Mouse (Mus musculus): ENCODE results near the gene Ppp1r18. TPM values are rescaled to one million over a fixed set of nuclear protein-coding genes. Genes with fewer than 3 reads are reported as not detected.

Gene Ppp1r18
- total RNA-seq, 1 experiment = 29.9 TPM

- in situ Hi-C loops (cut with MboI; ENCODE audit: low sequenced_read_pairs in 2 of 2, unreplicated experiment in 2 of 2) = no loop called here
- no peak overlapping the region for H3K27ac ChIP-seq (ENCODE audit: insufficient read depth, low read depth, low read length, poor library complexity, severe bottlenecking)
Measured at GRCm38 (mm10) chr17:35900636-35901035, 35.2 kb downstream of the Ppp1r18 start.

GRCm38 (mm10) chr17:35903343-35903991, 38.1 kb downstream of the Ppp1r18 start:
- Histone ChIP-seq H3K9me3 (ENCODE audit: control insufficient read depth, insufficient read depth, low read depth, low read length) (no peaks in the 10 kb centered on the region), H3K9ac (ENCODE audit: insufficient read depth, low read depth, low read length, poor library complexity, severe bottlenecking) (no peak overlapping the region), H3K27ac (ENCODE audit: insufficient read depth, low read depth, low read length, poor library complexity, severe bottlenecking) (no peak overlapping the region), H3K4me3 (ENCODE audit: insufficient read depth in 1 of 2, low read depth in 1 of 2, low read length in 2 of 2, poor library complexity in 1 of 2, severe bottlenecking in 1 of 2) (no peak overlapping the region), H3K36me3 (ENCODE audit: control insufficient read depth, insufficient read depth, low read length, poor library complexity, severe bottlenecking) (no peaks in the 10 kb centered on the region), H3K4me1 (ENCODE audit: control insufficient read depth in 2 of 2, insufficient read depth in 2 of 2, low read length in 2 of 2, poor library complexity in 1 of 2) (peaks cover 0 to 3% of the 10 kb centered on the region in 2 experiments; a peak in 1 of 4 replicates)
- in situ Hi-C loops (cut with MboI; ENCODE audit: low sequenced_read_pairs in 2 of 2, unreplicated experiment in 2 of 2) = no loop called here
- DNase-seq (ENCODE audit: low read depth, low spot score) = no peak
- TF ChIP-seq ZNF384 (IDR thresholded peaks at IDR 0.05; ENCODE audit: low read depth, low read length) (no peak), ZC3H11A (IDR thresholded peaks at IDR 0.05; ENCODE audit: borderline replicate concordance, low read depth, low read length) (no peak), HCFC1 (IDR thresholded peaks at IDR 0.05; ENCODE audit: borderline replicate concordance, insufficient read depth, low read length) (no peak), CHD2 (IDR thresholded peaks at IDR 0.05; ENCODE audit: low read depth, low read length) (no peak), MAFK (IDR thresholded peaks at IDR 0.05; ENCODE audit: insufficient read depth, low read depth, low read length) (no peak)

More at GRCm38 (mm10) chr17:35900636-35901035, 35.2 kb downstream of the Ppp1r18 start:
- no peak for TF ChIP-seq HCFC1 (IDR thresholded peaks at IDR 0.05; ENCODE audit: borderline replicate concordance, insufficient read depth, low read length)
- TF ChIP-seq ZNF384 (IDR thresholded peaks at IDR 0.05; ENCODE audit: low read depth, low read length) = no peak
- no peak for TF ChIP-seq MAFK (IDR thresholded peaks at IDR 0.05; ENCODE audit: insufficient read depth, low read depth, low read length)
- no peak for TF ChIP-seq ZC3H11A (IDR thresholded peaks at IDR 0.05; ENCODE audit: borderline replicate concordance, low read depth, low read length)
- no peak for TF ChIP-seq CHD2 (IDR thresholded peaks at IDR 0.05; ENCODE audit: low read depth, low read length)
- no peaks in the 10 kb centered on the region for H3K9me3 ChIP-seq (ENCODE audit: control insufficient read depth, insufficient read depth, low read depth, low read length)
- H3K4me1 ChIP-seq (ENCODE audit: control insufficient read depth in 2 of 2, insufficient read depth in 2 of 2, low read length in 2 of 2, poor library complexity in 1 of 2) = peaks cover 0 to 3% of the 10 kb centered on the region in 2 experiments; a peak in 2 of 4 replicates
- DNase-seq (ENCODE audit: low read depth, low spot score) = no peak
- H3K4me3 ChIP-seq (ENCODE audit: insufficient read depth in 1 of 2, low read depth in 1 of 2, low read length in 2 of 2, poor library complexity in 1 of 2, severe bottlenecking in 1 of 2) = no peak overlapping the region
- no peaks in the 10 kb centered on the region for H3K36me3 ChIP-seq (ENCODE audit: control insufficient read depth, insufficient read depth, low read length, poor library complexity, severe bottlenecking)
- H3K9ac ChIP-seq (ENCODE audit: insufficient read depth, low read depth, low read length, poor library complexity, severe bottlenecking) = no peak overlapping the region

- Histone ChIP-seq H3K36me3 (ENCODE audit: control insufficient read depth, insufficient read depth, low read length, poor library complexity, severe bottlenecking) (no peaks in the 10 kb centered on the region), H3K4me3 (ENCODE audit: insufficient read depth in 1 of 2, low read depth in 1 of 2, low read length in 2 of 2, poor library complexity in 1 of 2, severe bottlenecking in 1 of 2) (no peak overlapping the region), H3K27ac (ENCODE audit: insufficient read depth, low read depth, low read length, poor library complexity, severe bottlenecking) (no peak overlapping the region), H3K4me1 (ENCODE audit: control insufficient read depth in 2 of 2, insufficient read depth in 2 of 2, low read length in 2 of 2, poor library complexity in 1 of 2) (peaks cover 0 to 5% of the 10 kb centered on the region in 2 experiments; a peak in 2 of 4 replicates), H3K9ac (ENCODE audit: insufficient read depth, low read depth, low read length, poor library complexity, severe bottlenecking) (no peak overlapping the region), H3K9me3 (ENCODE audit: control insufficient read depth, insufficient read depth, low read depth, low read length) (no peaks in the 10 kb centered on the region)
- no peak for DNase-seq (ENCODE audit: low read depth, low spot score)
- in situ Hi-C loops (cut with MboI; ENCODE audit: low sequenced_read_pairs in 2 of 2, unreplicated experiment in 2 of 2) = no loop called here
- no peak for TF ChIP-seq ZC3H11A (IDR thresholded peaks at IDR 0.05; ENCODE audit: borderline replicate concordance, low read depth, low read length)
- TF ChIP-seq CHD2 (IDR thresholded peaks at IDR 0.05; ENCODE audit: low read depth, low read length) = no peak
- TF ChIP-seq MAFK (IDR thresholded peaks at IDR 0.05; ENCODE audit: insufficient read depth, low read depth, low read length) = no peak
- TF ChIP-seq ZNF384 (IDR thresholded peaks at IDR 0.05; ENCODE audit: low read depth, low read length) = no peak
- TF ChIP-seq HCFC1 (IDR thresholded peaks at IDR 0.05; ENCODE audit: borderline replicate concordance, insufficient read depth, low read length) = no peak
Measured at GRCm38 (mm10) chr17:35903992-35904355, 38.6 kb downstream of the Ppp1r18 start.

GRCm38 (mm10) chr17:35905587-35905986, 40.2 kb downstream of the Ppp1r18 start:
- H3K27ac ChIP-seq (ENCODE audit: insufficient read depth, low read depth, low read length, poor library complexity, severe bottlenecking) = no peak overlapping the region
- in situ Hi-C loops (cut with MboI; ENCODE audit: low sequenced_read_pairs in 2 of 2, unreplicated experiment in 2 of 2) = no loop called here
- H3K36me3 ChIP-seq (ENCODE audit: control insufficient read depth, insufficient read depth, low read length, poor library complexity, severe bottlenecking) = peaks cover 2% of the 10 kb centered on the region; the same call in 1 of the 2 replicates
- no peak overlapping the region for H3K4me3 ChIP-seq (ENCODE audit: insufficient read depth in 1 of 2, low read depth in 1 of 2, low read length in 2 of 2, poor library complexity in 1 of 2, severe bottlenecking in 1 of 2)
- DNase-seq (ENCODE audit: low read depth, low spot score) = no peak
- no peak overlapping the region for H3K9ac ChIP-seq (ENCODE audit: insufficient read depth, low read depth, low read length, poor library complexity, severe bottlenecking)
- no peaks in the 10 kb centered on the region for H3K9me3 ChIP-seq (ENCODE audit: control insufficient read depth, insufficient read depth, low read depth, low read length)
- TF ChIP-seq HCFC1 (IDR thresholded peaks at IDR 0.05; ENCODE audit: borderline replicate concordance, insufficient read depth, low read length) (no peak), CHD2 (IDR thresholded peaks at IDR 0.05; ENCODE audit: low read depth, low read length) (no peak), MAFK (IDR thresholded peaks at IDR 0.05; ENCODE audit: insufficient read depth, low read depth, low read length) (peak; percentile 51; the same call in 1 of the 2 replicates), ZNF384 (IDR thresholded peaks at IDR 0.05; ENCODE audit: low read depth, low read length) (no peak), ZC3H11A (IDR thresholded peaks at IDR 0.05; ENCODE audit: borderline replicate concordance, low read depth, low read length) (no peak)
- peaks cover 0 to 10% of the 10 kb centered on the region in 2 experiments; a peak in 2 of 4 replicates for H3K4me1 ChIP-seq (ENCODE audit: control insufficient read depth in 2 of 2, insufficient read depth in 2 of 2, low read length in 2 of 2, poor library complexity in 1 of 2)

Data from ES-E14 (cell line).